Mouse (Mus musculus): ENCODE data around the gene Defb43.
A peak's percentile ranks its signal among the peaks of the same experiment; 100 is the strongest.

The Defb43 gene

DNA sequence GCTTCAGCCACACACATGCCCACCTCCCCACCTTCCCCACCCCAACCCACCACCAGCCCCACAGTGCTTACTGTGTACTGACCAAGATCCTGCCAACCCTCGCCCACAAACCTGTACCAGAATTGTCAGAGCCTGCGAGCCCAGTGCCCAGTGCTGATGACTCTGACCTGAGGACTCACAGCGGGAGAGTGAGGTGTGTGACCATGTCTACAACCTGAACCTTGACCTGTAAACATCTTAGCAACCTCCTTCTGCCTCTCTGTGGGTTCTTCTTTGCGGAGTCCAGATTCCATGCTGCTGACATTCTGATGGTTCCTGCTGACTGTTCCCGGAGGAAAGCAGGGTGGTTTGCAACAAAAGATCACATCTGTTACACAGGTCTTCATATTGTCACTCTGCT, 53.8 kb downstream of the Defb43 start:
- no peak for ATAC-seq (ENCODE audit: insufficient number of reproducible peaks, low FRiP score, low TSS enrichment)

DNA sequence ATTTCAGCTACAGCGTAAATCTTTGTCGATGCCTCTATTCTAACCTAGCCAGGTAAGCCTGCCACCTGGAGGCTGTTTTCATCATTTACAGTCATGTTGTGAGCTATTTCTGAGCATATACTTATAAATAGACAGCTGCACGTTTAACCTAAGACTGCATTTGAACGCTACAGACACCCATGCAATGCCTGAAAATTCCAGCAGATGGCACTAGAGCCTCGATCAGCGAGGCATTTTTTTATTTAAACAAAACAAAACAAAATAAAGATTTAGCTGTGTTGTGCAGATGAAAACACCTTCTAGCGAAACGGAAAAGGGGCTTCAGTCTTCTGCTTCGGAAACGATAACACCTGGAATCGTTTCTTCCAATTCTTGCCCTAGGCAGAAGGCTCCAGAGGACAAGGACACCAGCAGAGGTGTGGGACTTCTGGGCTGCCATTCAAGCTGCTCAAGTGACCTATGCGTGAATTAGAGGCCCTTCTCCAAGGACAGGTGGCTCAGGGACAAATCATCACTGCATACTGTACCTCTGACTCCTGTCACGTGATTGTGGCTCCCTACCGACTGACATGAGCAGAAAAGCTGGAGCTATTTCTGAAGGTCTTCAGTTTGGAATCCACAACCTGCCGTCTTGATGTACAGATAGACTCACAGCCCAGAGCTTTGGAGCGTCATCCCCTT, 55.2 kb downstream of the Defb43 start:
- peak; percentile 56; the same call in 1 of the 2 replicates for ATAC-seq (ENCODE audit: insufficient number of reproducible peaks, low FRiP score, low TSS enrichment)
